Mouse (Mus musculus) large intestine, adult 2 months (tissue): Measurements from ENCODE around the gene Tlnrd1. TPM values are rescaled to one million over a fixed set of nuclear protein-coding genes. Genes with fewer than 3 reads are reported as not detected.

ENCODE experiments used
- DNase-seq: peaks from one replicate; pipeline ENCODE4 v3.0.0-alpha.2; 2012; ENCODE audit warnings: low read depth, low spot score
- WGBS: fragments of 180-500 bp; shearing (Covaris S2); methylation state at CpG from one replicate; pipeline ENCODE4 v1.1.7; 2018; 5-methylcytosine and 5-hydroxymethylcytosine counted together
- polyA plus RNA-seq: library from polyadenylated mRNA; depleted of rRNA; stranded (reverse); fragments of >200 nt; gene quantifications from 2 replicates; pipeline ENCODE4 v1.2.3, GENCODE M21; 2012; rRNA removed

Tlnrd1 gene
- polyA plus RNA-seq, 1 experiment, result 30.0 TPM

DNA sequence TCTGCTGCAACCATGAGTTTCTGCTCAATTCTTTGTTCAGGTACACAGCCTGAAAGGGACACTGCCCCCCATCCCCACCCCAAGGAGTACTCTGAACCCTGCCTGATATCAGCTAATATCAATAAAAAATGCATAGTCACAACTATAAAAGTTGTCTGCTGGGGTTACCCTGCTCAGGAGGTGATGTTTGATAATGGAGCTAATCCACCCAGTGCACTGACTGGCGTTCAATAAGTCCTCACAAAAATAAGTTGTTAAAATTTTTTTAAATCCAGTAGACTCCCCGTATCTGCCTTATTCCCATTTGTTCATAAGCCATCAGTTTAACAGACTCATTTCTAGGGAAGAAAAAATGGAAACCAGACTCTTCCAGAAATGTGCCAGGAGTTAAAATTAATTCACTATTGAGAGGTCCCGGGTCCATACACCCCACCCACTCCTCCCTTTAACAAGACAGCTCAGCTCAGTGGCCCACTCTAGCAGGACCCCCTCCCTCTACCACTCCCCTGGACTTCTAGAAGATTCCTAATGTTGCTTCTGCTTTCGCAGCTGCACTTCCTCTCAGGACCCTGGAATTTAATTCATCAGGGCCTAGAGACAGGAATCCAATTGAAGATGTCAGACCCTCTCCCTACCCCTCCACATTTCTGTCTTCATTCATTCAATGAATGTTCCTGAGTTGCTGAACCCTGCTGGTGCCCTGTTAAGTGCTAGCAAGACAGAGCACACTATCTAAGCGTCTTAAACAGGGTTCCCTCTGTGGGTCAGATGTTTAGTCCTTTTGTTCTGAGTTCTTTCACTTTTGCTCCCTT, 32.3 kb downstream of the Tlnrd1 start:
- DNase-seq, result no peak
- 63% methylated on average over 5 of the region's 5 CpGs for WGBS

DNA sequence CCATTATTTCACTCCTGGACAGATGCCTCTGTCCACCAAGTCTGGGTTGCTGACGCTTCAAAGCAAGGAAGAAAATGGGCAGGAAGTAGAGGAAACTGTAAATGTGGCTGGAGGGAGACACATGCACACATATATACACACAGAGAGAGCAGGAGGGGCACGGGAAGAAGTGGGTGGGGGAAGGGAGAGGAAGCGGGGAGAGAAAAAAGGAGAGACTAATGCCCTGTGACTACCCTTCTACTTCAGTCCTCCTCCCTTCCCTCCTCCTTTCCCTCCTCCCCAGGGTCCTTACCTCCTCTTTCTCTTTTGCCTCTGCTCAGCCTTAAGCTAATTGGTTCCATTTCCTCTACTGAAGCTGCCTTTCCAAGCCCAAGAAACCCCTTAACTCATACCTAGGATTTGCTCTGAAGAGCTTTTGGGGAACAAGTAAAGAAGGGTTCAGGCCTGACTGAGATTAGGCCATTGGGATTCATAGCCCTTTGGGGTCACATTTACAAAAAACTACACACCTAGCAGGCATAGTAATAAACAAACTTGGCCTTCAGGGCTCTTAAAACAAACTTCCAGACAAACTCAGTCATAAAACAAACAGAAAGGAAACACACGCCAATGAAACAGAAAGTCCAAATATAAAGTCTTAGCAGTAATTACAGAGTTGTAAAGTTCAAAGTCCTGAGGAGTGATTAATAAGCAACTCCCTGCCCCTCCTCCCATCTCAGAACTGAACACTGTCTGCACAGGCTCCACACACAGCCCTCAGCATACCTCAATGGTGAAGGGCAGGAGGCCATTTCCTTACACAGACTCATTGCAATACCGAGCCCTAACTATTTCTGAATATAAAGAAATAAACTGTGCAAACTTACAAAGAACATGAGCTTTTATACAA, 36.7 kb downstream of the Tlnrd1 start:
- DNase-seq, result peak; percentile 85
- WGBS, result 16% methylated on average over 5 of the region's 5 CpGs

DNA sequence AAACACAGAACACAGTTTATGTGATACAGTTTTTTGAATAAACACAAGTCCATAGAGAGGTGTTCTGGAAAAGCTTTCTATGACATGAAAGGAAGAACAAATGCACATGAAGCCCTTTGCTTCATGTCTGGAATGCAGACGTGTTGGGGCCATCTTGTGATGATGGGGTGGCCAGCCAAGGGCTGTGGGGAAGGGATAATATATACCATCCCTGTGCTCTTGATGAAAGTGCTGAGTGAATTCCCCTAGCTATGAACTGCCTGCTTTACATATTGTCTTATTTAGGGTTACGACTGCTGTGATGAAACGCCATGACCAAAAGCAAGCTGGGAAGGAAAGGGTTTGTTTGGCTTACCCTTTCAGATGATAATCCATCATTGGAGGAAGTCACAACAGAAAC, 39.3 kb downstream of the Tlnrd1 start:
- WGBS, result 82% methylated on average over 3 of the region's 3 CpGs
- no peak for DNase-seq

GRCm38 (mm10) chr7:83842486-83843259, 41.4 kb downstream of the Tlnrd1 start:
- WGBS, result 63% methylated on average over 6 of the region's 6 CpGs
- no peak for DNase-seq

- 83% methylated on average over 2 of the region's 2 CpGs for WGBS
- DNase-seq, result no peak
Measured at GRCm38 (mm10) chr7:83840076-83840475, 44.0 kb downstream of the Tlnrd1 start.

DNA sequence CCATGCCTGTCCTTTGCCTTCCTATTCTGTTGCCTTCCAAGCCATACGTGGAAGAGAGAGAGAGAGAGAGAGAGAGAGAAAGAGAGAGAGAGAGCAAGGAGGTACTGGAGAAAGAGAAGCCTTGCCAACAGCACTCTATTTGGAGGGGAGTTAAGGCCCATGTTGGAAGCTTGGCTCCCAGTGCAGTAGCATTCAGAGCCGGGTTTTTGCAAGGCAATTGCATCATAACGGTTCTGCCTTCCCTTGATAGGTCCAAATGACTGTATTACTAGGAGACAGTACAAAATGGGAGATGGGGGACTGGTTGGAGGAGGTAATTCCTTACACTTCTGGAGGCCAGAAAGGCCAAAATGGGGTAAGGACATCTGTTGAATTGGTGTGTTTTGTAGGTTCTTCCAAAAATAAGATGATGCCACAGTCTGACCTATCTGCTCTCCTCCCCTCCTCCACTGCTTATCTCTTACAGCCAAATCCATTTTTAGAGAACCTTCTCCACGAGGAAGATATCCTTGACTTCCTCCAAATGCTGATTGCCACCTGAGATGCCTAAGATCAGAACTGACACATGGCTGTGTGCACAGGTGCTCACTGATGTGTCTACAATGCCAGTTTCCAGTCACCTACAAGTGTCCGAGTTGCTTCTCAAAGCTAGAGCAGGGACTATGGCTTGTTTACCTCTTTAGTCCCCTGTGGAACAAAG, 45.4 kb downstream of the Tlnrd1 start:
- 73% methylated on average over 5 of the region's 5 CpGs for WGBS

More for the DNA sequence above, 45.4 kb downstream of the Tlnrd1 start:
- DNase-seq, result no peak

Other genes starting within 250 kb of the Tlnrd1 start
- gene Il16, start 138.6 kb downstream of the Tlnrd1 start, polyA plus RNA-seq, result 8.6 and 9.8 TPM in 2 replicates
- not detected in 2 replicates for gene Cfap161, start 89.4 kb downstream of the Tlnrd1 start, polyA plus RNA-seq
- gene Mesd, start 161 bp upstream of the Tlnrd1 start, polyA plus RNA-seq, result 8.3 and 9.2 TPM in 2 replicates
- gene Cemip, start 202.2 kb upstream of the Tlnrd1 start, polyA plus RNA-seq, result 0.31 and 0.47 TPM in 2 replicates